Mouse (Mus musculus) hindbrain, embryonic 12.5 days (tissue): ENCODE data around the gene Serp2. TPM values are rescaled to one million over a fixed set of nuclear protein-coding genes. Genes with fewer than 3 reads are reported as not detected.

Experiments used
- ATAC-seq: fragments of 200-750 bp; cut with Nextera tagmentation; 2 replicates; pipeline ENCODE4 v1.8.0; 2017; ENCODE audit warnings: moderate TSS enrichment; ENCODE audit not compliant: low FRiP score
- H3K27ac ChIP-seq: fragments of 300-500 bp; sonication (generic); 2 replicates; pipeline ENCODE4 v1.5.1; 2016; ENCODE audit warnings: mild to moderate bottlenecking
- H3K27me3 ChIP-seq: fragments of 300-500 bp; sonication (generic); 2 replicates; pipeline ENCODE4 v1.6.1; 2016; ENCODE audit warnings: mild to moderate bottlenecking
- H3K36me3 ChIP-seq: fragments of 300-500 bp; sonication (generic); 2 replicates; pipeline ENCODE4 v1.6.1; 2016; ENCODE audit warnings: mild to moderate bottlenecking
- H3K4me1 ChIP-seq: fragments of 300-500 bp; sonication (generic); 2 replicates; pipeline ENCODE4 v1.6.1; 2016
- H3K4me2 ChIP-seq: fragments of 300-500 bp; sonication (generic); replicated peaks from 2 replicates; pipeline ENCODE4 v1.6.1; 2016; ENCODE audit warnings: mild to moderate bottlenecking
- H3K4me3 ChIP-seq: fragments of 300-500 bp; sonication (generic); 2 replicates; pipeline ENCODE4 v1.5.1; 2016; ENCODE audit warnings: mild to moderate bottlenecking
- H3K9ac ChIP-seq: fragments of 300-500 bp; sonication (generic); 2 replicates; pipeline ENCODE4 v1.6.1; 2016; ENCODE audit warnings: mild to moderate bottlenecking, moderate library complexity
- H3K9me3 ChIP-seq: fragments of 300-500 bp; sonication (generic); replicated peaks from 2 replicates; pipeline ENCODE4 v1.6.1; 2016; ENCODE audit warnings: mild to moderate bottlenecking
- WGBS: fragments of 180-500 bp; shearing (Covaris S2); methylation state at CpG from one replicate; pipeline ENCODE4 v1.1.7; 2016; 5-methylcytosine and 5-hydroxymethylcytosine counted together
- polyA plus RNA-seq: library from polyadenylated mRNA; unstranded; fragments of >200 nt; fragmentation: Nextera tagmentation; extraction: Ambion mirVana; gene quantifications from 2 replicates; pipeline ENCODE4 v1.2.1, GENCODE M21; 2016

Gene Serp2
- polyA plus RNA-seq, 1 experiment from 2014 or later: 59.0 TPM

DNA sequence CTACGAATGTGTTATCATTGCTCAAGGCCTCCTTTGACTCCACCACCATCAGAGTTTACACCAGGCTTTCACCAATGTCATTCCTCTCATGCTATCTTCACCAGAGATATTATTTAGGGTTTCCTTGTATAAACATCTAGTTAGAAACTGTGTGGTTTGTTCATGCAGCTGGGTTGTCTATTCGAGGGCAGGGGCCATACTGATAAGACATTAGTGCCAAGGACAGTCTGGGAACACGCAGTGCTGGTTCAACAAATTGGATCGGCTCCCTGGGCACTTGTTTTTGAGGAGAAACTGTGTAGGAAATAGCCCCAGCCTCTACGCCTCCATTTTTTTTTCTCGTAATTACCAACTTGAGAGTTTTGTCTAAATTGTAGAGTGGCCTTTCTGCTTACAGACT, 35.4 kb upstream of the Serp2 start:
- Histone ChIP-seq H3K36me3 (no peaks in the 10 kb centered on the region), H3K4me2 (no peak overlapping the region), H3K4me3 (no peak overlapping the region), H3K4me1 (no peaks in the 10 kb centered on the region), H3K9ac (no peak overlapping the region), H3K27ac (no peak overlapping the region), H3K9me3 (no peaks in the 10 kb centered on the region), H3K27me3 (no peaks in the 10 kb centered on the region)
- ATAC-seq: no peak
- 89% methylated on average over 6 of the region's 6 CpGs for WGBS

DNA sequence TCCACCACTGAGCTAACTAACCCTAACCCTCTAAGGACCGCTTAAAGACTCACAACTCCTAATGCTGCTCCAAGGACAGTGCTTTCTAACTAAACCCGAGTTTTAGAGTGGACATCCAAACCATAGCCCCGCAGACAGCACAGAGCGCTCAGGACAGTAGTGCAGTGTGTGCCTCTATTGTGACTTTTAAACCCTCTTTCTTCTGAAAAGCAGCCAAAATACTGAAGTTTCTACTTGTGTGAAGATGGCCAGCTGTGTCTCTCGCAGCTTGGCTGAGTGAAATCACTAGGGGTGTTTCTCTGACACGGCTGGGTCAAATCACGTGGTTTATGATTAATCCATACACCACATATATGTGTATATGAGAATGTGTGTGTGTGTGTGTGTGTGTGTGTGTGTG, 33.4 kb upstream of the Serp2 start:
- Histone ChIP-seq H3K27ac (no peak overlapping the region), H3K4me1 (no peaks in the 10 kb centered on the region), H3K9me3 (no peaks in the 10 kb centered on the region), H3K9ac (no peak overlapping the region), H3K4me3 (no peak overlapping the region), H3K36me3 (no peaks in the 10 kb centered on the region), H3K27me3 (no peaks in the 10 kb centered on the region), H3K4me2 (no peak overlapping the region)
- no peak for ATAC-seq
- WGBS: 86% methylated on average over 7 of the region's 7 CpGs

DNA sequence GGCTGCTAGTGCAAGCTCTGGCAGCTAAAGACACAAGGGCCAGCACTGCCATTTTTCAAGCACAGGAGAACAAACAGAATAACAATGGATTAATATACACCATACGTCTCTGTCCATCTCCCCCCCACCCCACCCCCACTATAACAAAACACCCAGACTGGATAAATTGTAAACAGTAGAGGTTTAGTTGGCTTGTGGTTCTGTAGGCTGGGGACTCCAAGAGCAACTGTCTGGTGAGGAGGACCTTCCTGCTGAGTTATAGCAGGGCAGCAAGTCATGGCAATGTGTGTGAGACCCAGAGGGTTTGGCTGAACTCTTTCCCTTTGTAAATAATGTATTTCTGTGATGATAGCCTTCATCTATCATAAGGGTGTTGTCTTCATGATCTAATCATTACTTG, 33.0 kb upstream of the Serp2 start:
- no peaks in the 10 kb centered on the region for H3K4me1 ChIP-seq

DNA sequence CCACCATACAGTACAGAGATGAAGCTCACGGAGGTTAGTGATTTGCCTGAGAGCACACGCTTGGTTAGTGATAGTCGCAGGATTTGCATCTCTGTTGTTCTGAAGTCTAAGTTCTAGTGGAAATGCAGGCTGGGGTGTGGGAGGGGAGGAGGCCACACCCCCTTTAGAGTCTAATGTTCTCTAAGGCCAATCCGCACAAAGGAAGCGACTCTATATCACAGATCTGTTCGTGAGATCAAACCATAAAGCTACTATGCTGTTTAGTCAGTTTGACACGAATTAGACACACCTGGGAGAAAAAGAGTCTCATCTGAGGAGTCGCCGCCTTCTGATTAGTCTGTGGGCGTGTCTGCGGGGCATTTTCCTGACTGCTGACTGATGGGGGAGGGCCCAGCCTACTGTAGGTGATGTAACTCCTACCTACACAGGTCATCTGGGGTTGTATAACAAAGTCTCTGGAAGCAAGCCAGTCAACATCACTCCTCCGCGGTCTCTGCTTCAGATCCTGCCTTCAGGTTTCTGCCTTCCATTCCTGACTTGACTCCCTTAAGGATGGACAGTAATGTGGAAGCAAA, 29.2 kb upstream of the Serp2 start:
- Histone ChIP-seq H3K27ac (no peak overlapping the region), H3K4me2 (no peak overlapping the region), H3K9ac (no peak overlapping the region), H3K9me3 (no peaks in the 10 kb centered on the region), H3K27me3 (no peaks in the 10 kb centered on the region), H3K4me3 (no peak overlapping the region), H3K4me1 (no peaks in the 10 kb centered on the region), H3K36me3 (no peaks in the 10 kb centered on the region)
- WGBS: 49% methylated on average over 13 of the region's 13 CpGs
- ATAC-seq: no peak

More for the DNA sequence above, 33.0 kb upstream of the Serp2 start:
- WGBS: 75% methylated on average over 1 of the region's 1 CpGs
- Histone ChIP-seq H3K9me3 (no peaks in the 10 kb centered on the region), H3K9ac (no peak overlapping the region), H3K4me3 (no peak overlapping the region), H3K4me2 (no peak overlapping the region), H3K36me3 (no peaks in the 10 kb centered on the region), H3K27me3 (no peaks in the 10 kb centered on the region), H3K27ac (no peak overlapping the region)
- no peak for ATAC-seq

DNA sequence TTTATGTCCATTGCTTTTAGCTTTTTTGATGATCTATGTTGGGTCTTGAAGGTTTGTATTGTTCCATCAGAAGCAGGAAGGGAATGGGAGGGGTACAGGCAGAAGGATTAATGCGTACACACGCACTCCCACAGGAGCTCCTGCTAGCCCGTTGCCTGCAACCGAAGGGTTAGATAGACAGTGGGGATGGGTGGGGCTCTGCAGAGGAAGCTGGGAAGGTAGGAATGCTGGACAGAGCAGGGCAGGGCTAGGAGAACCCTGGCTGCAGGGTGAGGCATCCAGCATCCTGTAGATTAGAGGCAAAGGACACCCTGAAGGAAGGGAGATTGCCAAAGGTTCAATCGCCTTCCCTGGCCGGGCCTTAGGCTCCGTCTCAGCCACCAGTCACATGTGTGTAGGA, 27.3 kb upstream of the Serp2 start:
- H3K36me3 ChIP-seq: no peaks in the 10 kb centered on the region
- no peaks in the 10 kb centered on the region for H3K27me3 ChIP-seq
- H3K4me1 ChIP-seq: no peaks in the 10 kb centered on the region
- ATAC-seq: no peak
- no peak overlapping the region for H3K9ac ChIP-seq
- no peaks in the 10 kb centered on the region for H3K9me3 ChIP-seq
- H3K27ac ChIP-seq: no peak overlapping the region
- H3K4me3 ChIP-seq: no peak overlapping the region
- 85% methylated on average over 7 of the region's 7 CpGs for WGBS
- no peak overlapping the region for H3K4me2 ChIP-seq

GRCm38 (mm10) chr14:76581974-76582922, 25.6 kb upstream of the Serp2 start:
- H3K4me1 ChIP-seq: no peaks in the 10 kb centered on the region
- no peak overlapping the region for H3K4me3 ChIP-seq
- H3K9me3 ChIP-seq: no peaks in the 10 kb centered on the region
- no peak overlapping the region for H3K4me2 ChIP-seq
- H3K27ac ChIP-seq: no peak overlapping the region
- no peaks in the 10 kb centered on the region for H3K36me3 ChIP-seq
- ATAC-seq: no peak
- H3K9ac ChIP-seq: no peak overlapping the region
- WGBS: 89% methylated on average over 6 of the region's 6 CpGs
- H3K27me3 ChIP-seq: no peaks in the 10 kb centered on the region

GRCm38 (mm10) chr14:76579660-76580061, 23.0 kb upstream of the Serp2 start:
- Histone ChIP-seq H3K36me3 (no peaks in the 10 kb centered on the region), H3K27ac (no peak overlapping the region), H3K27me3 (no peaks in the 10 kb centered on the region), H3K9ac (no peak overlapping the region), H3K4me1 (no peaks in the 10 kb centered on the region), H3K4me2 (no peak overlapping the region), H3K4me3 (no peak overlapping the region), H3K9me3 (no peaks in the 10 kb centered on the region)
- ATAC-seq: no peak
- 82% methylated on average over 2 of the region's 2 CpGs for WGBS

- H3K4me1 ChIP-seq: no peaks in the 10 kb centered on the region
- WGBS: 63% methylated on average over 2 of the region's 2 CpGs
- H3K36me3 ChIP-seq: no peaks in the 10 kb centered on the region
- H3K27me3 ChIP-seq: 0 out of 2 replicates have a peak, but pooled peaks cover 3% of the 10 kb centered on the region
- no peaks in the 10 kb centered on the region for H3K9me3 ChIP-seq
- no peak overlapping the region for H3K4me3 ChIP-seq
- no peak overlapping the region for H3K9ac ChIP-seq
- no peak for ATAC-seq
- no peak overlapping the region for H3K4me2 ChIP-seq
- no peak overlapping the region for H3K27ac ChIP-seq
Observed at GRCm38 (mm10) chr14:76577840-76578239, 21.2 kb upstream of the Serp2 start.

GRCm38 (mm10) chr14:76570292-76570691, 13.6 kb upstream of the Serp2 start:
- H3K9ac ChIP-seq: no peak overlapping the region
- H3K4me1 ChIP-seq: no peaks in the 10 kb centered on the region
- no peak overlapping the region for H3K27ac ChIP-seq
- no peak for ATAC-seq
- WGBS: 89% methylated on average over 7 of the region's 7 CpGs
- H3K4me3 ChIP-seq: no peak overlapping the region
- no peaks in the 10 kb centered on the region for H3K36me3 ChIP-seq
- 0 out of 2 replicates have a peak, but pooled peaks cover 3% of the 10 kb centered on the region for H3K27me3 ChIP-seq
- H3K9me3 ChIP-seq: no peaks in the 10 kb centered on the region
- H3K4me2 ChIP-seq: no peak overlapping the region

GRCm38 (mm10) chr14:76569271-76569961, 12.7 kb upstream of the Serp2 start:
- no peak overlapping the region for H3K9ac ChIP-seq
- ATAC-seq: no peak
- 0 out of 2 replicates have a peak, but pooled peaks cover 2% of the 10 kb centered on the region for H3K27me3 ChIP-seq
- H3K27ac ChIP-seq: no peak overlapping the region
- no peak overlapping the region for H3K4me2 ChIP-seq
- no peaks in the 10 kb centered on the region for H3K9me3 ChIP-seq
- no peak overlapping the region for H3K4me3 ChIP-seq
- H3K36me3 ChIP-seq: no peaks in the 10 kb centered on the region
- WGBS: 58% methylated on average over 9 of the region's 9 CpGs
- no peaks in the 10 kb centered on the region for H3K4me1 ChIP-seq

DNA sequence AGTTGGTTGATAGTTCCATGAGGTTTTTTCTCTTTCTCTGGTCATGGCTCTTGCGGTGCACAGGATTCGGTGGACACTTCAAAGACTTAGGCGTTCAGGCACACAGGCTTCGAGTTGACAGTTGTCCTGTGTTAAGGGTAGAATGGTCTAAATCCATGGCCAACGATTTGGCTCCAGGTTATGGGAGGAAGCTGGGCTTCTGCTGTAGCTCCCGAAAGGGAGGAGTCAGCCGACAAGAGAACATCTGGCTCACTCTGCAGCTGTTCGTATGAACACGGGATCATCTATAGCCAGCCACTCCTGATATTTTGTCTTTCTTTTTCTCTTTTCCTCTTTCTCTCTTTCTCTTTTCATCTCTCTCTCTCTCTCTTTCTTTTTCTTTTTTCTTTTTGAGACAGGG, 11.9 kb upstream of the Serp2 start:
- H3K27ac ChIP-seq: no peak overlapping the region
- no peaks in the 10 kb centered on the region for H3K4me1 ChIP-seq
- no peak overlapping the region for H3K4me3 ChIP-seq
- no peaks in the 10 kb centered on the region for H3K9me3 ChIP-seq
- no peaks in the 10 kb centered on the region for H3K27me3 ChIP-seq
- H3K4me2 ChIP-seq: no peak overlapping the region
- WGBS: 81% methylated on average over 9 of the region's 9 CpGs
- no peak overlapping the region for H3K9ac ChIP-seq
- ATAC-seq: no peak
- H3K36me3 ChIP-seq: no peaks in the 10 kb centered on the region

GRCm38 (mm10) chr14:76567280-76567679, 10.6 kb upstream of the Serp2 start:
- no peaks in the 10 kb centered on the region for H3K9me3 ChIP-seq
- WGBS: 60% methylated on average over 1 of the region's 1 CpGs

More at GRCm38 (mm10) chr14:76567280-76567679, 10.6 kb upstream of the Serp2 start:
- H3K4me1 ChIP-seq: no peaks in the 10 kb centered on the region
- H3K4me3 ChIP-seq: no peak overlapping the region
- no peak overlapping the region for H3K4me2 ChIP-seq
- no peaks in the 10 kb centered on the region for H3K36me3 ChIP-seq
- H3K27me3 ChIP-seq: no peaks in the 10 kb centered on the region
- no peak overlapping the region for H3K9ac ChIP-seq
- H3K27ac ChIP-seq: no peak overlapping the region
- no peak for ATAC-seq
